Mouse (Mus musculus): ENCODE measurements at regions not wholly inside any gene's neighbourhood (a gene's known extent, or its start where the extent isn't known, plus 50 kb on each side); places are given as distances from the start of the nearest gene placed in this dataset.
"Not testable (repeated sequence)": the region's sequence is repeated elsewhere in the genome, so short reads cannot be mapped to it uniquely, and the experiment has no call there.

GRCm38 (mm10) chr2:10658317-10658716, 288.0 kb downstream of the Sfmbt2 start:
- DNase-seq, result no peak

GRCm38 (mm10) chr2:10667915-10668314, 297.6 kb downstream of the Sfmbt2 start:
- DNase-seq, result not testable (repeated sequence)

GRCm38 (mm10) chr2:10670423-10671298, 300.4 kb downstream of the Sfmbt2 start:
- DNase-seq, result no peak

- no peak for DNase-seq
Measured at GRCm38 (mm10) chr2:10671299-10671632, 301.0 kb downstream of the Sfmbt2 start.

- no peak for DNase-seq
Measured at GRCm38 (mm10) chr2:10672196-10672595, 301.9 kb downstream of the Sfmbt2 start.

GRCm38 (mm10) chr2:10674738-10675349, 304.5 kb downstream of the Sfmbt2 start:
- peak in 1 of 2 experiments; percentile 23 for DNase-seq

- DNase-seq, result peak in 1 of 2 experiments; percentile 15
Measured at GRCm38 (mm10) chr2:10701459-10701858, 331.1 kb downstream of the Sfmbt2 start.

- DNase-seq, result no peak
Measured at GRCm38 (mm10) chr2:10718366-10718765, 348.1 kb downstream of the Sfmbt2 start.

GRCm38 (mm10) chr2:10734337-10734736, 364.0 kb downstream of the Sfmbt2 start:
- DNase-seq, result not testable (repeated sequence)

- no peak for DNase-seq
Measured at GRCm38 (mm10) chr2:10736696-10737457, 366.6 kb downstream of the Sfmbt2 start.

GRCm38 (mm10) chr2:10737458-10737775, 367.1 kb downstream of the Sfmbt2 start:
- peak in 1 of 2 experiments; percentile 14 for DNase-seq

GRCm38 (mm10) chr2:10745127-10745526, 374.8 kb downstream of the Sfmbt2 start:
- no peak for DNase-seq

- DNase-seq, result peak; percentile 1 to 4
Measured at GRCm38 (mm10) chr2:10755375-10755774, 385.1 kb downstream of the Sfmbt2 start.

GRCm38 (mm10) chr2:10757202-10757840, 387.0 kb downstream of the Sfmbt2 start:
- no peak for DNase-seq

- no peak for DNase-seq
Measured at GRCm38 (mm10) chr2:10757886-10758285, 387.6 kb downstream of the Sfmbt2 start.

- no peak for DNase-seq
Measured at GRCm38 (mm10) chr2:10762236-10762635, 391.9 kb downstream of the Sfmbt2 start.

GRCm38 (mm10) chr2:10783071-10783470, 388.8 kb upstream of the Prkcq start:
- DNase-seq, result no peak

GRCm38 (mm10) chr2:10783594-10783993, 388.3 kb upstream of the Prkcq start:
- no peak for DNase-seq

GRCm38 (mm10) chr2:10784266-10784665, 387.6 kb upstream of the Prkcq start:
- DNase-seq, result no peak

- peak in 1 of 2 experiments; percentile 4 for DNase-seq
Measured at GRCm38 (mm10) chr2:10785156-10785555, 386.8 kb upstream of the Prkcq start.

- DNase-seq, result peak; percentile 40 to 53
Measured at GRCm38 (mm10) chr2:10788509-10788908, 383.4 kb upstream of the Prkcq start.

GRCm38 (mm10) chr2:10791233-10791632, 380.7 kb upstream of the Prkcq start:
- no peak for DNase-seq

GRCm38 (mm10) chr2:10816374-10816773, 355.5 kb upstream of the Prkcq start:
- no peak for DNase-seq

All from lung, adult 18-20 months (tissue).